Mouse (Mus musculus): ENCODE results near the gene Ptprh. TPM values are rescaled to one million over a fixed set of nuclear protein-coding genes. Genes with fewer than 3 reads are reported as not detected.
A peak's percentile ranks its signal among the peaks of the same experiment; 100 is the strongest.
"Not testable (repeated sequence)": the region's sequence is repeated elsewhere in the genome, so short reads cannot be mapped to it uniquely, and the experiment has no call there.

Ptprh gene
- polyA plus RNA-seq, 1 experiment from 2014 or later, result not detected

DNA sequence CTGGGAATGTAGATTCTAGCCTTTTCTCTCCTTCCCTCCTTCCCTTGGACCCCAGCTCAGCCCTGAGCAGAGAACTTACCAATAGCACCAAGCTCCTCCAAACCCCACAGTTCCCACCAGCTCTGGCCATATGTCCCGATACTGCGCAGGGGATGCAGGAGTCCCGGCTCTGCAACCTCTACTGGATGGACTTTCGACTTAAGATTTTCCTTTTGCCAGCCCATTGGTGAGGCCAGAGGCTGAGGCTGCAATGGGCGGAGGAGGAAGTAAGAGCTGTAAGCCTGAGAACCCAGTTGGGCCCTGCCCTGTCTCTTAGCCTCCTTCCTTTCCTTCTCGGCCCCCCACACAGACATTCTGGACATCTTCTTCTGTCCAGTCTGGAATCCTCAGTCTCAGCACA is 872 bp downstream of the Ptprh start:
- no peaks in the 10 kb centered on the region for H3K4me1 ChIP-seq (replicated peaks)
- peaks cover 7% of the 10 kb centered on the region; the same call in 1 of the 2 replicates for H3K9me3 ChIP-seq
- no peak overlapping the region for H3K4me3 ChIP-seq (replicated peaks)
- no peak overlapping the region for H3K4me2 ChIP-seq
- WGBS, result 83% methylated on average over 6 of the region's 6 CpGs
- no peak overlapping the region for H3K9ac ChIP-seq (replicated peaks)
- H3K27ac ChIP-seq, result no peak overlapping the region
- no peaks in the 10 kb centered on the region for H3K36me3 ChIP-seq
- no peaks in the 10 kb centered on the region for H3K27me3 ChIP-seq
- ATAC-seq (ENCODE audit: insufficient number of reproducible peaks, insufficient read depth, low FRiP score, low TSS enrichment, low read depth), result no peak

GRCm38 (mm10) chr7:4597046-4597445 is 6.8 kb downstream of the Ptprh start:
- not testable (repeated sequence) for ATAC-seq (ENCODE audit: insufficient number of reproducible peaks, insufficient read depth, low FRiP score, low TSS enrichment, low read depth); H3K27me3 ChIP-seq; H3K27ac ChIP-seq; H3K9me3 ChIP-seq; H3K36me3 ChIP-seq; H3K4me2 ChIP-seq; H3K4me3 ChIP-seq (replicated peaks); H3K9ac ChIP-seq (replicated peaks); H3K4me1 ChIP-seq (replicated peaks)
- WGBS, result 64% methylated on average over 4 of the region's 4 CpGs

GRCm38 (mm10) chr7:4581481-4581880 is 22.4 kb downstream of the Ptprh start:
- not testable (repeated sequence) for H3K9me3 ChIP-seq; H3K9ac ChIP-seq (replicated peaks); H3K27ac ChIP-seq; H3K27me3 ChIP-seq; H3K4me1 ChIP-seq (replicated peaks); H3K4me3 ChIP-seq (replicated peaks); H3K36me3 ChIP-seq; H3K4me2 ChIP-seq; ATAC-seq (ENCODE audit: insufficient number of reproducible peaks, insufficient read depth, low FRiP score, low TSS enrichment, low read depth)
- WGBS, result 86% methylated on average over 3 of the region's 3 CpGs

- not testable (repeated sequence) for H3K36me3 ChIP-seq; H3K9ac ChIP-seq (replicated peaks); H3K4me1 ChIP-seq (replicated peaks); H3K4me2 ChIP-seq; H3K4me3 ChIP-seq (replicated peaks); H3K9me3 ChIP-seq; ATAC-seq (ENCODE audit: insufficient number of reproducible peaks, insufficient read depth, low FRiP score, low TSS enrichment, low read depth); H3K27ac ChIP-seq; H3K27me3 ChIP-seq
- 62% methylated on average over 2 of the region's 2 CpGs for WGBS
Measured at GRCm38 (mm10) chr7:4572361-4572760, 31.5 kb downstream of the Ptprh start.

- Histone ChIP-seq H3K27me3 (no peaks in the 10 kb centered on the region; the same call in 1 of the 2 replicates), H3K9ac (replicated peaks) (no peak overlapping the region), H3K4me3 (replicated peaks) (no peak overlapping the region), H3K4me1 (replicated peaks) (no peaks in the 10 kb centered on the region), H3K27ac (no peak overlapping the region), H3K4me2 (no peak overlapping the region), H3K9me3 (no peaks in the 10 kb centered on the region), H3K36me3 (no peaks in the 10 kb centered on the region)
- ATAC-seq (ENCODE audit: insufficient number of reproducible peaks, insufficient read depth, low FRiP score, low TSS enrichment, low read depth), result no peak
- WGBS, result 91% methylated on average over 3 of the region's 3 CpGs
Measured at GRCm38 (mm10) chr7:4562660-4563059, 41.2 kb downstream of the Ptprh start.

- no peak overlapping the region for H3K27ac ChIP-seq
- H3K4me3 ChIP-seq (replicated peaks), result no peak overlapping the region
- no peaks in the 10 kb centered on the region for H3K4me1 ChIP-seq (replicated peaks)
- H3K9me3 ChIP-seq, result no peaks in the 10 kb centered on the region
- no peak for ATAC-seq (ENCODE audit: insufficient number of reproducible peaks, insufficient read depth, low FRiP score, low TSS enrichment, low read depth)
- no peaks in the 10 kb centered on the region; the same call in 1 of the 2 replicates for H3K27me3 ChIP-seq
- H3K4me2 ChIP-seq, result no peak overlapping the region
- H3K9ac ChIP-seq (replicated peaks), result no peak overlapping the region
- WGBS, result 71% methylated on average over 6 of the region's 6 CpGs
- H3K36me3 ChIP-seq, result no peaks in the 10 kb centered on the region
Measured at GRCm38 (mm10) chr7:4557167-4557560, 46.7 kb downstream of the Ptprh start.

GRCm38 (mm10) chr7:4556256-4557166 is 47.3 kb downstream of the Ptprh start:
- Histone ChIP-seq H3K9me3 (no peaks in the 10 kb centered on the region), H3K36me3 (no peaks in the 10 kb centered on the region), H3K27me3 (no peaks in the 10 kb centered on the region; the same call in 1 of the 2 replicates), H3K4me2 (no peak overlapping the region), H3K4me3 (replicated peaks) (no peak overlapping the region), H3K4me1 (replicated peaks) (no peaks in the 10 kb centered on the region), H3K27ac (no peak overlapping the region), H3K9ac (replicated peaks) (no peak overlapping the region)
- 22% methylated on average over 15 of the region's 15 CpGs for WGBS
- peak; percentile 76; the same call in 1 of the 2 replicates for ATAC-seq (ENCODE audit: insufficient number of reproducible peaks, insufficient read depth, low FRiP score, low TSS enrichment, low read depth)

GRCm38 (mm10) chr7:4547221-4547641 is 56.6 kb downstream of the Ptprh start, which contains the start of gene Syt5:
TSS of gene Syt5 (minus strand) at chr7:4547541.
- ATAC-seq (ENCODE audit: insufficient number of reproducible peaks, insufficient read depth, low FRiP score, low TSS enrichment, low read depth), result no peak
- 0 out of 2 replicates have a peak within 1 kb of the TSS, but pooled peaks have one; percentile 34 for H3K9ac ChIP-seq (replicated peaks)

GRCm38 (mm10) chr7:4546591-4547131 is 57.2 kb downstream of the Ptprh start:
- no peaks in the 10 kb centered on the region for H3K9me3 ChIP-seq
- H3K4me1 ChIP-seq (replicated peaks), result peaks cover 8% of the 10 kb centered on the region
- H3K36me3 ChIP-seq, result no peaks in the 10 kb centered on the region
- H3K4me3 ChIP-seq (replicated peaks), result peak overlapping the region; percentile 40
- 0 out of 2 replicates have a peak overlapping the region, but pooled peaks have one; percentile 34 for H3K9ac ChIP-seq (replicated peaks)
- peaks cover 21% of the 10 kb centered on the region; the same call in 1 of the 2 replicates for H3K27me3 ChIP-seq
- ATAC-seq (ENCODE audit: insufficient number of reproducible peaks, insufficient read depth, low FRiP score, low TSS enrichment, low read depth), result peak; percentile 70
- WGBS, result 3% methylated on average over 26 of the region's 26 CpGs
- peak overlapping the region; percentile 72 for H3K4me2 ChIP-seq
- H3K27ac ChIP-seq, result no peak overlapping the region

More at GRCm38 (mm10) chr7:4547221-4547641, 56.6 kb downstream of the Ptprh start, which contains the start of gene Syt5:
- Histone ChIP-seq H3K27ac (no peak within 1 kb of the TSS), H3K4me3 (replicated peaks) (peak within 1 kb of the TSS; percentile 40), H3K4me1 (replicated peaks) (peaks cover 8% of the 10 kb centered on the region), H3K36me3 (no peaks in the 10 kb centered on the region), H3K27me3 (peaks cover 21% of the 10 kb centered on the region; the same call in 1 of the 2 replicates), H3K4me2 (peak within 1 kb of the TSS; percentile 72), H3K9me3 (no peaks in the 10 kb centered on the region)
- WGBS, result 17% methylated on average over 33 of the region's 33 CpGs

DNA sequence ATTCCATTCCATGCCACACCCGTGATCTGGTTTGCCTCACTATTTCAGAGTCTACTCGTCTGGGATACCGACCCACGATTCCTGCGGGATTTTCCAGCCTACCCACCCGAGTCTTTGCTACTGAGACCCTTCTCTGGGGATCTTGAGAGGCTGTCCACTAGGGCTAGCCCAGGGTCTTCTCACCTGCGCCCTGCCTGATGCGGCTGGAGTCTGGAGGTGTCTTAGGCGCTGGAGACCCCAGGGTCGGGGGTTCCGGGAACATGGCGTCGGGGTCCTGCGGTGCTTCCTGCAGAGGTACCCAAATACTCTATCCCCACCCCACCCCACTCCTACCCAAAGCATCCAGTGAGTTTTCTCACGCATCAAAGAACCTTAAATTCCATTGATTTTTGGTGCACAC is 57.8 kb downstream of the Ptprh start:
- no peak overlapping the region for H3K27ac ChIP-seq
- H3K36me3 ChIP-seq, result no peaks in the 10 kb centered on the region
- H3K4me2 ChIP-seq, result peak overlapping the region; percentile 72
- WGBS, result 75% methylated on average over 15 of the region's 15 CpGs
- no peak overlapping the region for H3K9ac ChIP-seq (replicated peaks)
- peaks cover 8% of the 10 kb centered on the region for H3K4me1 ChIP-seq (replicated peaks)
- no peak overlapping the region for H3K4me3 ChIP-seq (replicated peaks)
- peak; percentile 13; the same call in 1 of the 2 replicates for ATAC-seq (ENCODE audit: insufficient number of reproducible peaks, insufficient read depth, low FRiP score, low TSS enrichment, low read depth)
- H3K27me3 ChIP-seq, result peaks cover 21% of the 10 kb centered on the region; the same call in 1 of the 2 replicates
- no peaks in the 10 kb centered on the region for H3K9me3 ChIP-seq

- Histone ChIP-seq H3K9ac (replicated peaks) (no peak overlapping the region), H3K27me3 (peaks cover 7% of the 10 kb centered on the region; the same call in 1 of the 2 replicates), H3K4me3 (replicated peaks) (no peak overlapping the region), H3K4me2 (no peak overlapping the region), H3K27ac (no peak overlapping the region), H3K36me3 (no peaks in the 10 kb centered on the region), H3K4me1 (replicated peaks) (peaks cover 5% of the 10 kb centered on the region), H3K9me3 (no peaks in the 10 kb centered on the region)
- ATAC-seq (ENCODE audit: insufficient number of reproducible peaks, insufficient read depth, low FRiP score, low TSS enrichment, low read depth), result no peak
- WGBS, result 34% methylated on average over 17 of the region's 17 CpGs
Measured at GRCm38 (mm10) chr7:4542013-4542412, 61.8 kb downstream of the Ptprh start.

Data from limb, embryonic 12.5 days (tissue).